ENCODE assay signal across 11 mouse cellular contexts in genomic region chr6:122825166-122825565, GRCm38 (mm10). TPM values are rescaled to one million over a fixed set of nuclear protein-coding genes. Genes with fewer than 3 reads are reported as not detected.
DNase-seq lines count a peak whose midpoint lies in the region; ATAC-seq and TF ChIP-seq lines count a peak whose summit lies in the region.
"Had no signal": no experiment of that assay in that cellular context is flagged by ENCODE, and none has a peak within 500 bp of the region (broad histone marks: within the 10 kb centered on the region; RNA-seq: fewer than 3 reads in every experiment).

No protein-coding gene starts in this region.

- no peak overlapping the region for H3K4me3 ChIP-seq in hindbrain, embryonic 15.5 days
- H3K4me3 ChIP-seq in hindbrain, postnatal 0 days (ENCODE audit: low read length) = no peak overlapping the region
- no peak overlapping the region for H3K4me3 ChIP-seq in midbrain, embryonic 16.5 days (ENCODE audit: low read depth, low read length)
- H3K4me3 ChIP-seq in midbrain, postnatal 0 days (ENCODE audit: low read depth, low read length) = no peak overlapping the region

- H3K27me3 ChIP-seq in hindbrain, embryonic 15.5 days = no peaks in the 10 kb centered on the region
- H3K27me3 ChIP-seq in hindbrain, postnatal 0 days (ENCODE audit: insufficient read depth, low read length) = no peaks in the 10 kb centered on the region
- H3K27me3 ChIP-seq in midbrain, embryonic 16.5 days (ENCODE audit: control insufficient read depth, insufficient read depth, low read depth, low read length) = no peaks in the 10 kb centered on the region
- H3K27me3 ChIP-seq in midbrain, postnatal 0 days (ENCODE audit: insufficient read depth, low read length) = no peaks in the 10 kb centered on the region

- peaks cover 17% of the 10 kb centered on the region for H3K36me3 ChIP-seq in hindbrain, embryonic 15.5 days
- peaks cover 10% of the 10 kb centered on the region for H3K36me3 ChIP-seq in hindbrain, postnatal 0 days (ENCODE audit: insufficient read depth, low read length)
- 0 out of 2 replicates have a peak, but pooled peaks cover 3% of the 10 kb centered on the region for H3K36me3 ChIP-seq in midbrain, embryonic 16.5 days (ENCODE audit: control insufficient read depth, insufficient read depth, low read length)
- H3K36me3 ChIP-seq in midbrain, postnatal 0 days (ENCODE audit: insufficient read depth, low read length) = peaks cover 4% of the 10 kb centered on the region

- H3K4me2 ChIP-seq in hindbrain, embryonic 15.5 days = peak overlapping the region; percentile 79; the same call in 1 of the 2 replicates
- no peak overlapping the region; the same call in 1 of the 2 replicates for H3K4me2 ChIP-seq in hindbrain, postnatal 0 days (ENCODE audit: low read depth, low read length)
- peak overlapping the region; percentile 72; the same call in 1 of the 2 replicates for H3K4me2 ChIP-seq in midbrain, embryonic 16.5 days (ENCODE audit: low read length)
- no peak overlapping the region for H3K4me2 ChIP-seq in midbrain, postnatal 0 days (ENCODE audit: low read depth, low read length, poor library complexity, severe bottlenecking)

- no peak overlapping the region for H3K9ac ChIP-seq in hindbrain, embryonic 15.5 days
- no peak overlapping the region for H3K9ac ChIP-seq in hindbrain, postnatal 0 days (replicated peaks; ENCODE audit: low read length)
- no peak overlapping the region for H3K9ac ChIP-seq in midbrain, embryonic 16.5 days (ENCODE audit: low read depth, low read length)
- H3K9ac ChIP-seq in midbrain, postnatal 0 days (replicated peaks; ENCODE audit: low read length, poor library complexity, severe bottlenecking) = no peak overlapping the region

- no peaks in the 10 kb centered on the region for H3K9me3 ChIP-seq in hindbrain, embryonic 15.5 days
- no peaks in the 10 kb centered on the region for H3K9me3 ChIP-seq in hindbrain, postnatal 0 days (ENCODE audit: low read length)
- H3K9me3 ChIP-seq in midbrain, embryonic 16.5 days (replicated peaks; ENCODE audit: control insufficient read depth, low read length, poor library complexity, severe bottlenecking) = no peaks in the 10 kb centered on the region
- H3K9me3 ChIP-seq in midbrain, postnatal 0 days (ENCODE audit: low read length) = no peaks in the 10 kb centered on the region

- TF ChIP-seq CTCF in hindbrain, postnatal 0 days (IDR thresholded peaks at IDR 0.05; ENCODE audit: low read depth) = no peak
- TF ChIP-seq CTCF in midbrain, postnatal 0 days (IDR thresholded peaks at IDR 0.05) = no peak

- H3K4me1 ChIP-seq in hindbrain, embryonic 15.5 days (replicated peaks) = peaks cover 55% of the 10 kb centered on the region
- peaks cover 20% of the 10 kb centered on the region for H3K4me1 ChIP-seq in hindbrain, postnatal 0 days (ENCODE audit: insufficient read depth, low read length)
- H3K4me1 ChIP-seq in midbrain, embryonic 16.5 days (ENCODE audit: control insufficient read depth, insufficient read depth, low read length) = peaks cover 34% of the 10 kb centered on the region
- peaks cover 19% of the 10 kb centered on the region for H3K4me1 ChIP-seq in midbrain, postnatal 0 days (ENCODE audit: insufficient read depth, low read length)

- no peak for ATAC-seq in hindbrain, embryonic 15.5 days (ENCODE audit: low FRiP score, low read depth)
- no peak for ATAC-seq in hindbrain, postnatal 0 days
- no peak for ATAC-seq in midbrain, embryonic 16.5 days
- ATAC-seq in midbrain, postnatal 0 days (ENCODE audit: low FRiP score) = no peak
- no peak for ATAC-seq in erythroblast, adult 5-6 weeks (replicated peaks; ENCODE audit: low FRiP score, poor library complexity, severe bottlenecking)

- DNase-seq in cerebellum, adult 9-10 months = peak; percentile 30
- DNase-seq in cerebellum, adult 18-20 months = no peak
- DNase-seq in hindbrain, postnatal 0 days (ENCODE audit: low spot score) = no peak
- no peak for DNase-seq in midbrain, postnatal 0 days (ENCODE audit: low spot score)
- no peak for DNase-seq in layer of hippocampus, postnatal 36 days
- DNase-seq: adrenal gland, adult 2 months; kidney, postnatal 25 days had no signal

- H3K27ac ChIP-seq in hindbrain, embryonic 15.5 days (replicated peaks) = no peak overlapping the region
- H3K27ac ChIP-seq in hindbrain, postnatal 0 days = no peak overlapping the region
- H3K27ac ChIP-seq in midbrain, embryonic 16.5 days (ENCODE audit: low read length) = no peak overlapping the region
- no peak overlapping the region for H3K27ac ChIP-seq in midbrain, postnatal 0 days (ENCODE audit: low read depth, low read length)

- WGBS in hindbrain, embryonic 15.5 days = 93% methylated on average over 9 of the region's 9 CpGs
- 95% methylated on average over 9 of the region's 9 CpGs for WGBS in hindbrain, postnatal 0 days
- 95% methylated on average over 9 of the region's 9 CpGs for WGBS in midbrain, embryonic 16.5 days
- WGBS in midbrain, postnatal 0 days = 91% methylated on average over 9 of the region's 9 CpGs

RNA-seq across cellular contexts. Expression of gene Foxj2, which starts 5.5 kb away (rescaled TPM):
- 8.2 and 9.0 TPM in 2 replicates for polyA plus RNA-seq in hindbrain, embryonic 15.5 days (2015; fragmentation: Nextera tagmentation; extraction: Ambion mirVana)
- 20.1 and 32.5 TPM in 2 replicates for total RNA-seq in hindbrain, postnatal 0 days (2014; rRNA removed)
- 5.9 and 6.9 TPM in 2 replicates for polyA plus RNA-seq in hindbrain, postnatal 0 days (2015; fragmentation: Nextera tagmentation; extraction: Ambion mirVana)
- 8.4 and 9.4 TPM in 2 replicates for polyA plus RNA-seq in midbrain, embryonic 16.5 days (2015; fragmentation: Nextera tagmentation; extraction: Ambion mirVana)
- 24.4 and 27.2 TPM in 2 replicates for total RNA-seq in midbrain, postnatal 0 days (2014; rRNA removed)
- 8.6 and 8.8 TPM in 2 replicates for polyA plus RNA-seq in midbrain, postnatal 0 days (2015; fragmentation: Nextera tagmentation; extraction: Ambion mirVana)
- total RNA-seq in erythroblast, adult 5-6 weeks (2015; ENCODE audit: low replicate concordance) = 1.3 and 11.5 TPM in 2 replicates
- total RNA-seq in erythroblast, adult 5-6 weeks (2017; ENCODE audit: low replicate concordance) = 0.70 and 4.4 TPM in 2 replicates
- total RNA-seq in layer of hippocampus, postnatal 36 days (2021) = 10 to 100 TPM; 26.5 to 30.3 TPM

RNA-seq across cellular contexts. Expression of gene Slc2a3, which starts 23.7 kb away (rescaled TPM):
- polyA plus RNA-seq in hindbrain, embryonic 15.5 days (2015; fragmentation: Nextera tagmentation; extraction: Ambion mirVana) = 43.4 and 44.5 TPM in 2 replicates
- total RNA-seq in hindbrain, postnatal 0 days (2014; rRNA removed) = 108 and 129 TPM in 2 replicates
- 48.9 and 49.7 TPM in 2 replicates for polyA plus RNA-seq in hindbrain, postnatal 0 days (2015; fragmentation: Nextera tagmentation; extraction: Ambion mirVana)
- polyA plus RNA-seq in midbrain, embryonic 16.5 days (2015; fragmentation: Nextera tagmentation; extraction: Ambion mirVana) = 44.3 and 52.5 TPM in 2 replicates
- 96.0 and 129 TPM in 2 replicates for total RNA-seq in midbrain, postnatal 0 days (2014; rRNA removed)
- polyA plus RNA-seq in midbrain, postnatal 0 days (2015; fragmentation: Nextera tagmentation; extraction: Ambion mirVana) = 48.4 and 50.1 TPM in 2 replicates
- 7.5 and 15.7 TPM in 2 replicates for total RNA-seq in erythroblast, adult 5-6 weeks (2015; ENCODE audit: low replicate concordance)
- total RNA-seq in erythroblast, adult 5-6 weeks (2017; ENCODE audit: low replicate concordance) = 19.1 and 19.4 TPM in 2 replicates
- 100 to 1,000 TPM; 110 to 121 TPM for total RNA-seq in layer of hippocampus, postnatal 36 days (2021)

RNA-seq across cellular contexts. Expression of gene C3ar1, which starts 30.8 kb away (rescaled TPM):
- polyA plus RNA-seq in hindbrain, embryonic 15.5 days (2015; fragmentation: Nextera tagmentation; extraction: Ambion mirVana) = 1.7 and 2.6 TPM in 2 replicates
- 1.3 and 2.2 TPM in 2 replicates for total RNA-seq in hindbrain, postnatal 0 days (2014; rRNA removed)
- 1.4 and 1.5 TPM in 2 replicates for polyA plus RNA-seq in hindbrain, postnatal 0 days (2015; fragmentation: Nextera tagmentation; extraction: Ambion mirVana)
- 1.1 and 1.4 TPM in 2 replicates for polyA plus RNA-seq in midbrain, embryonic 16.5 days (2015; fragmentation: Nextera tagmentation; extraction: Ambion mirVana)
- total RNA-seq in midbrain, postnatal 0 days (2014; rRNA removed) = 1.8 and 2.0 TPM in 2 replicates
- 1.3 and 1.4 TPM in 2 replicates for polyA plus RNA-seq in midbrain, postnatal 0 days (2015; fragmentation: Nextera tagmentation; extraction: Ambion mirVana)
- 0.21 TPM in 1 of 2 replicates, not detected in the other for total RNA-seq in erythroblast, adult 5-6 weeks (2015; ENCODE audit: low replicate concordance)
- 0.42 and 0.43 TPM in 2 replicates for total RNA-seq in erythroblast, adult 5-6 weeks (2017; ENCODE audit: low replicate concordance)
- total RNA-seq in layer of hippocampus, postnatal 36 days (2021) = under 1 TPM; 0.47 to 0.63 TPM
- total RNA-seq: megakaryocyte-erythroid progenitor cell, adult 5-6 weeks had no signal

RNA-seq across cellular contexts. Expression of gene Necap1, which starts 49.1 kb away (rescaled TPM):
- 146 and 152 TPM in 2 replicates for polyA plus RNA-seq in hindbrain, embryonic 15.5 days (2015; fragmentation: Nextera tagmentation; extraction: Ambion mirVana)
- 119 and 121 TPM in 2 replicates for total RNA-seq in hindbrain, postnatal 0 days (2014; rRNA removed)
- 158 and 162 TPM in 2 replicates for polyA plus RNA-seq in hindbrain, postnatal 0 days (2015; fragmentation: Nextera tagmentation; extraction: Ambion mirVana)
- polyA plus RNA-seq in midbrain, embryonic 16.5 days (2015; fragmentation: Nextera tagmentation; extraction: Ambion mirVana) = 162 and 177 TPM in 2 replicates
- total RNA-seq in midbrain, postnatal 0 days (2014; rRNA removed) = 145 and 146 TPM in 2 replicates
- polyA plus RNA-seq in midbrain, postnatal 0 days (2015; fragmentation: Nextera tagmentation; extraction: Ambion mirVana) = 173 and 178 TPM in 2 replicates
- total RNA-seq in erythroblast, adult 5-6 weeks (2015; ENCODE audit: low replicate concordance) = 6.9 and 15.0 TPM in 2 replicates
- 6.3 and 16.8 TPM in 2 replicates for total RNA-seq in erythroblast, adult 5-6 weeks (2017; ENCODE audit: low replicate concordance)
- total RNA-seq in layer of hippocampus, postnatal 36 days (2021) = 100 to 1,000 TPM; 205 to 211 TPM

Comparison
In these comparisons a context has a peak if more than half of its experiments do, and no peak if none do; other contexts are left out.
1. H3K4me2 ChIP-seq: peak in hindbrain, embryonic 15.5 days (single experiment) and midbrain, embryonic 16.5 days (single experiment); none in hindbrain, postnatal 0 days (single experiment) and midbrain, postnatal 0 days (single experiment).